Mouse (Mus musculus): ENCODE measurements around the gene Nfu1. TPM values are rescaled to one million over a fixed set of nuclear protein-coding genes. Genes with fewer than 3 reads are reported as not detected.

Nfu1 gene
- 10 to 100 TPM; 54.6 to 55.6 TPM for total RNA-seq (2023)

DNA sequence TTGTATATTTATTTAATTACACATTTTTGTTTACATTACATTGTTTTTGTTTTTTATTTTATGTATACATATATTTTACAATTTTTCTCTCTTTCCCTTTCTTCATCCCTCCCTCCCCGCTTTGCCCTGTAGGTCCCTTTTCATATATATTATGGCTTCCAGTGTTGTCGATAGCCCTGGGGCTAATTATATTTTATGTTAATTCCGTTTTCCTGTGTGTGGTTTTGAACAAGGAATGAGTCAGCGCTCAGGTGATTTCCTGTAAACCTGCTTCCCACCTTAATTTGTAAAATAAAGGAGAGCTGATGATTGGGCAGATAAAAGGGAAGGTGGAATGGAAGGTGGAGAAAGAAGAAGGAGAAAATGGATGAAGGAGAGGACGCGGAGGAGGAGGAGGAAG is at the start of gene Nfu1:
TSS of gene Nfu1 (plus strand) at position 350 of the 400 bp plus-strand sequence.

GRCm38 (mm10) chr6:87042337-87043130 is 33.5 kb downstream of the Nfu1 start, which contains the start of gene Gfpt1:
Gene Gfpt1, plus strand, starts transcription at chr6:87042846.

Other genes with a start within 250 kb of the Nfu1 start
- 10 to 100 TPM; 22.8 to 23.9 TPM for gene Anxa4, start 215.7 kb upstream of the Nfu1 start, total RNA-seq (2023)
- 10 to 100 TPM; 37.1 to 39.3 TPM for gene Aak1, start 159.7 kb upstream of the Nfu1 start, total RNA-seq (2023)
- 10 to 100 TPM; 27.2 to 30.4 TPM for gene Gfpt1, start 33.6 kb downstream of the Nfu1 start, total RNA-seq (2023)
- under 1 TPM in 1 of 2 experiments, not detected in 1; 0.27 TPM for gene D6Ertd527e, start 95.5 kb downstream of the Nfu1 start, total RNA-seq (2023)